Mouse (Mus musculus) forebrain, embryonic 14.5 days (tissue): Measurements from ENCODE around the gene Sox21. TPM values are rescaled to one million over a fixed set of nuclear protein-coding genes. Genes with fewer than 3 reads are reported as not detected.

Source experiments
- ATAC-seq: fragments of 200-750 bp; cut with Nextera tagmentation; 2 replicates; pipeline ENCODE4 v1.8.0; 2017; ENCODE audit warnings: mild to moderate bottlenecking, moderate library complexity
- DNase-seq: peaks from one replicate; pipeline ENCODE4 v3.0.0-alpha.2; 2015; ENCODE audit warnings: low spot score
- H3K27ac ChIP-seq: fragments of 300-500 bp; sonication (generic); 2 replicates; pipeline ENCODE4 v1.5.1; 2014; ENCODE audit warnings: low read depth, mild to moderate bottlenecking, control low read depth, low read length, moderate library complexity
- H3K27me3 ChIP-seq: fragments of 300-500 bp; sonication (generic); replicated peaks from 2 replicates; pipeline ENCODE4 v1.6.1; 2014; ENCODE audit warnings: low read length, control low read depth, mixed read lengths; ENCODE audit not compliant: control insufficient read depth, insufficient read depth
- H3K36me3 ChIP-seq: fragments of 300-500 bp; sonication (generic); 2 replicates; pipeline ENCODE4 v1.6.1; 2014; ENCODE audit warnings: low read length, control low read depth; ENCODE audit not compliant: control insufficient read depth, insufficient read depth
- H3K4me1 ChIP-seq: fragments of 300-500 bp; sonication (generic); 2 replicates; pipeline ENCODE4 v1.6.1; 2014; ENCODE audit warnings: antibody characterized with exemption, low read length, control low read depth; ENCODE audit not compliant: control insufficient read depth, insufficient read depth
- H3K4me2 ChIP-seq: fragments of 300-500 bp; sonication (generic); 2 replicates; pipeline ENCODE4 v1.6.1; 2014; ENCODE audit warnings: mild to moderate bottlenecking, control low read depth, low read length
- H3K4me3 ChIP-seq: fragments of 300-500 bp; sonication (generic); 2 replicates; pipeline ENCODE4 v1.5.1; 2014; ENCODE audit warnings: low read depth, low read length, control low read depth
- H3K9ac ChIP-seq: fragments of 300-500 bp; sonication (generic); 2 replicates; pipeline ENCODE4 v1.6.1; 2014; ENCODE audit warnings: mild to moderate bottlenecking, low read length, control low read depth, moderate library complexity
- H3K9me3 ChIP-seq: fragments of 300-500 bp; sonication (generic); replicated peaks from 2 replicates; pipeline ENCODE4 v1.6.1; 2016; ENCODE audit warnings: low read length, control low read depth, mixed read lengths; ENCODE audit not compliant: control insufficient read depth
- WGBS: fragments of 180-500 bp; shearing (Covaris S2); extraction: QIAGEN DNeasy Blood & Tissue Kit; methylation state at CpG from one replicate; pipeline ENCODE4 v1.1.7; 2014; 5-methylcytosine and 5-hydroxymethylcytosine counted together
- polyA plus RNA-seq: library from polyadenylated mRNA; unstranded; fragments of >200 nt; fragmentation: Nextera tagmentation; extraction: Ambion mirVana; gene quantifications from 2 replicates; pipeline ENCODE4 v1.2.1, GENCODE M21; 2014

The Sox21 gene
- polyA plus RNA-seq, 1 experiment from 2014 or later = 9.3 TPM

GRCm38 (mm10) chr14:118253381-118253780 lies 16.6 kb upstream of the Sox21 start:
- Histone ChIP-seq H3K9me3 (no peaks in the 10 kb centered on the region), H3K27ac (no peak overlapping the region), H3K4me3 (no peak overlapping the region), H3K4me1 (no peaks in the 10 kb centered on the region), H3K36me3 (no peaks in the 10 kb centered on the region), H3K27me3 (no peaks in the 10 kb centered on the region), H3K9ac (no peak overlapping the region), H3K4me2 (no peak overlapping the region)
- 88% methylated on average over 6 of the region's 6 CpGs for WGBS
- no peak for DNase-seq
- no peak for ATAC-seq

- peaks cover 9% of the 10 kb centered on the region for H3K27me3 ChIP-seq
- no peak overlapping the region for H3K27ac ChIP-seq
- peaks cover 3% of the 10 kb centered on the region; the same call in 1 of the 2 replicates for H3K4me1 ChIP-seq
- H3K4me3 ChIP-seq = no peak overlapping the region
- WGBS = 90% methylated on average over 2 of the region's 2 CpGs
- no peak for DNase-seq
- no peak overlapping the region for H3K4me2 ChIP-seq
- no peak for ATAC-seq
- peaks cover 9% of the 10 kb centered on the region for H3K9me3 ChIP-seq
- H3K36me3 ChIP-seq = no peaks in the 10 kb centered on the region
- no peak overlapping the region for H3K9ac ChIP-seq
These were observed 4.6 kb upstream of the Sox21 start for GRCm38 (mm10) chr14:118241416-118241815.

- DNase-seq (peak; percentile 16), ATAC-seq (no peak)
- Histone ChIP-seq H3K27ac (no peak overlapping the region), H3K4me3 (no peak overlapping the region), H3K4me2 (no peak overlapping the region), H3K36me3 (no peaks in the 10 kb centered on the region), H3K4me1 (peaks cover 3% of the 10 kb centered on the region; the same call in 1 of the 2 replicates), H3K9me3 (peaks cover 9% of the 10 kb centered on the region), H3K9ac (no peak overlapping the region), H3K27me3 (peaks cover 9% of the 10 kb centered on the region)
- WGBS = 19% methylated on average over 8 of the region's 8 CpGs
These were observed 2.5 kb upstream of the Sox21 start for GRCm38 (mm10) chr14:118239351-118239750.

- Histone ChIP-seq H3K27ac (no peak overlapping the region), H3K9me3 (no peaks in the 10 kb centered on the region; the same call in 1 of the 2 replicates), H3K4me3 (peak overlapping the region; percentile 68), H3K36me3 (no peaks in the 10 kb centered on the region), H3K27me3 (peaks cover 9% of the 10 kb centered on the region), H3K4me1 (peaks cover 3% of the 10 kb centered on the region; the same call in 1 of the 2 replicates), H3K4me2 (peak overlapping the region; percentile 87), H3K9ac (no peak overlapping the region)
- DNase-seq (peak; percentile 27), ATAC-seq (no peak)
- 8% methylated on average over 6 of the region's 6 CpGs for WGBS
These were observed 956 bp upstream of the Sox21 start for GRCm38 (mm10) chr14:118237786-118238185.

GRCm38 (mm10) chr14:118235973-118236885 lies 601 bp downstream of the Sox21 start:
- Histone ChIP-seq H3K4me3 (peak overlapping the region; percentile 68), H3K36me3 (no peaks in the 10 kb centered on the region), H3K9me3 (no peaks in the 10 kb centered on the region), H3K27me3 (peaks cover 9% of the 10 kb centered on the region), H3K27ac (peak overlapping the region; percentile 82), H3K4me1 (peaks cover 3% of the 10 kb centered on the region; the same call in 1 of the 2 replicates), H3K4me2 (peak overlapping the region; percentile 87), H3K9ac (peak overlapping the region; percentile 89)
- DNase-seq (peak; percentile 69), ATAC-seq (peak; percentile 46)
- under 1% methylated on average over 73 of the region's 73 CpGs for WGBS

- Histone ChIP-seq H3K9me3 (no peaks in the 10 kb centered on the region), H3K27ac (peak overlapping the region; percentile 82), H3K4me3 (peak overlapping the region; percentile 68), H3K36me3 (no peaks in the 10 kb centered on the region), H3K4me2 (peak overlapping the region; percentile 87), H3K9ac (peak overlapping the region; percentile 89), H3K4me1 (peaks cover 3% of the 10 kb centered on the region; the same call in 1 of the 2 replicates), H3K27me3 (peaks cover 9% of the 10 kb centered on the region)
- no peak for ATAC-seq
- DNase-seq = peak; percentile 46
- under 1% methylated on average over 62 of the region's 62 CpGs for WGBS
These were observed 1.4 kb downstream of the Sox21 start for GRCm38 (mm10) chr14:118235361-118235972.

GRCm38 (mm10) chr14:118234541-118235210 lies 2.2 kb downstream of the Sox21 start:
- Histone ChIP-seq H3K4me1 (peaks cover 3% of the 10 kb centered on the region; the same call in 1 of the 2 replicates), H3K9me3 (no peaks in the 10 kb centered on the region), H3K27ac (peak overlapping the region; percentile 82), H3K36me3 (no peaks in the 10 kb centered on the region), H3K4me2 (peak overlapping the region; percentile 87), H3K27me3 (peaks cover 6% of the 10 kb centered on the region), H3K9ac (peak overlapping the region; percentile 89), H3K4me3 (peak overlapping the region; percentile 68)
- ATAC-seq (no peak), DNase-seq (peak; percentile 61)
- 0% methylated on average over 49 of the region's 84 CpGs for WGBS

- Histone ChIP-seq H3K9me3 (no peaks in the 10 kb centered on the region), H3K4me3 (peak overlapping the region; percentile 68), H3K27ac (peak overlapping the region; percentile 82; the same call in 1 of the 2 replicates), H3K27me3 (no peaks in the 10 kb centered on the region), H3K9ac (peak overlapping the region; percentile 89), H3K4me2 (peak overlapping the region; percentile 87), H3K36me3 (no peaks in the 10 kb centered on the region), H3K4me1 (peaks cover 3% of the 10 kb centered on the region; the same call in 1 of the 2 replicates)
- DNase-seq (peak; percentile 23), ATAC-seq (no peak)
- 2% methylated on average over 26 of the region's 26 CpGs for WGBS
These were observed 2.9 kb downstream of the Sox21 start for GRCm38 (mm10) chr14:118233786-118234540.
